Mouse (Mus musculus): Measurements from ENCODE around the gene Pcmt1. TPM values are rescaled to one million over a fixed set of nuclear protein-coding genes. Genes with fewer than 3 reads are reported as not detected.

Gene Pcmt1
- 35.5 and 35.6 TPM in 2 replicates for polyA plus RNA-seq (2012; rRNA removed)

GRCm38 (mm10) chr10:7680731-7681301, at the start of gene Pcmt1, which contains the start of gene Lats1:
Gene Pcmt1 (minus strand): TSS chr10:7681136.
Gene Lats1 (plus strand): TSS chr10:7681214.
- peak; percentile 90 for DNase-seq
- Histone ChIP-seq H3K4me3 (ENCODE audit: control insufficient read depth, insufficient read depth, low read length) (peak within 1 kb of the TSS; percentile 92), H3K4me1 (replicated peaks; ENCODE audit: control insufficient read depth, insufficient read depth, low read length) (peaks cover 11% of the 10 kb centered on the region), H3K27me3 (ENCODE audit: control insufficient read depth, insufficient read depth, low read length) (no peaks in the 10 kb centered on the region), H3K27ac (ENCODE audit: control insufficient read depth, insufficient read depth, low read length) (peak within 1 kb of the TSS; percentile 44), H3K36me3 (ENCODE audit: control insufficient read depth, insufficient read depth, low read length) (no peaks in the 10 kb centered on the region)
- TF ChIP-seq POLR2A (IDR thresholded peaks at IDR 0.05; ENCODE audit: control insufficient read depth, extremely low read depth, insufficient read depth, low read length, poor library complexity) (peak; percentile 81), CTCF (IDR thresholded peaks at IDR 0.05; ENCODE audit: borderline replicate concordance, control insufficient read depth, extremely low read depth, insufficient read depth, low read length, poor library complexity) (no peak)
- under 1% methylated on average over 65 of the region's 65 CpGs for WGBS

GRCm38 (mm10) chr10:7727011-7727410, 46.1 kb upstream of the Pcmt1 start:
- H3K4me3 ChIP-seq (ENCODE audit: control insufficient read depth, insufficient read depth, low read length), result no peak overlapping the region
- no peak for TF ChIP-seq CTCF (IDR thresholded peaks at IDR 0.05; ENCODE audit: borderline replicate concordance, control insufficient read depth, extremely low read depth, insufficient read depth, low read length, poor library complexity)
- TF ChIP-seq POLR2A (IDR thresholded peaks at IDR 0.05; ENCODE audit: control insufficient read depth, extremely low read depth, insufficient read depth, low read length, poor library complexity), result no peak
- H3K36me3 ChIP-seq (ENCODE audit: control insufficient read depth, insufficient read depth, low read length), result no peaks in the 10 kb centered on the region
- no peak overlapping the region for H3K27ac ChIP-seq (ENCODE audit: control insufficient read depth, insufficient read depth, low read length)
- DNase-seq, result no peak
- H3K4me1 ChIP-seq (replicated peaks; ENCODE audit: control insufficient read depth, insufficient read depth, low read length), result peaks cover 5% of the 10 kb centered on the region
- WGBS, result 18% methylated on average over 3 of the region's 3 CpGs
- no peaks in the 10 kb centered on the region for H3K27me3 ChIP-seq (ENCODE audit: control insufficient read depth, insufficient read depth, low read length)

- TF ChIP-seq POLR2A (IDR thresholded peaks at IDR 0.05; ENCODE audit: control insufficient read depth, extremely low read depth, insufficient read depth, low read length, poor library complexity) (no peak), CTCF (IDR thresholded peaks at IDR 0.05; ENCODE audit: borderline replicate concordance, control insufficient read depth, extremely low read depth, insufficient read depth, low read length, poor library complexity) (no peak)
- no peak for DNase-seq
- Histone ChIP-seq H3K27me3 (ENCODE audit: control insufficient read depth, insufficient read depth, low read length) (no peaks in the 10 kb centered on the region), H3K27ac (ENCODE audit: control insufficient read depth, insufficient read depth, low read length) (peak overlapping the region; percentile 21; the same call in 1 of the 2 replicates), H3K4me3 (ENCODE audit: control insufficient read depth, insufficient read depth, low read length) (peak overlapping the region; percentile 73), H3K4me1 (replicated peaks; ENCODE audit: control insufficient read depth, insufficient read depth, low read length) (peaks cover 5% of the 10 kb centered on the region), H3K36me3 (ENCODE audit: control insufficient read depth, insufficient read depth, low read length) (no peaks in the 10 kb centered on the region)
- under 1% methylated on average over 8 of the region's 8 CpGs for WGBS
Measured at GRCm38 (mm10) chr10:7726501-7726812, 45.5 kb upstream of the Pcmt1 start.

- Histone ChIP-seq H3K27ac (ENCODE audit: control insufficient read depth, insufficient read depth, low read length) (peak within 1 kb of the TSS; percentile 21; the same call in 1 of the 2 replicates), H3K4me1 (replicated peaks; ENCODE audit: control insufficient read depth, insufficient read depth, low read length) (peaks cover 5% of the 10 kb centered on the region), H3K36me3 (ENCODE audit: control insufficient read depth, insufficient read depth, low read length) (no peaks in the 10 kb centered on the region), H3K4me3 (ENCODE audit: control insufficient read depth, insufficient read depth, low read length) (peak within 1 kb of the TSS; percentile 73), H3K27me3 (ENCODE audit: control insufficient read depth, insufficient read depth, low read length) (no peaks in the 10 kb centered on the region)
- DNase-seq, result peak; percentile 94
- 0 out of 2 replicates have a peak, but pooled peaks have one; percentile 43 for TF ChIP-seq CTCF (IDR thresholded peaks at IDR 0.05; ENCODE audit: borderline replicate concordance, control insufficient read depth, extremely low read depth, insufficient read depth, low read length, poor library complexity)
- TF ChIP-seq POLR2A (IDR thresholded peaks at IDR 0.05; ENCODE audit: control insufficient read depth, extremely low read depth, insufficient read depth, low read length, poor library complexity), result peak; percentile 75
- under 1% methylated on average over 49 of the region's 49 CpGs for WGBS
Measured at GRCm38 (mm10) chr10:7725751-7726500, 45.0 kb upstream of the Pcmt1 start, which contains the start of gene Katna1. Gene Katna1 (plus strand): TSS chr10:7726000.

- no peak overlapping the region for H3K27ac ChIP-seq (ENCODE audit: control insufficient read depth, insufficient read depth, low read length)
- no peak for DNase-seq
- no peaks in the 10 kb centered on the region for H3K4me1 ChIP-seq (replicated peaks; ENCODE audit: control insufficient read depth, insufficient read depth, low read length)
- WGBS, result 98% methylated on average over 7 of the region's 7 CpGs
- no peaks in the 10 kb centered on the region for H3K27me3 ChIP-seq (ENCODE audit: control insufficient read depth, insufficient read depth, low read length)
- H3K4me3 ChIP-seq (ENCODE audit: control insufficient read depth, insufficient read depth, low read length), result no peak overlapping the region
- peaks cover 46% of the 10 kb centered on the region for H3K36me3 ChIP-seq (ENCODE audit: control insufficient read depth, insufficient read depth, low read length)
- TF ChIP-seq POLR2A (IDR thresholded peaks at IDR 0.05; ENCODE audit: control insufficient read depth, extremely low read depth, insufficient read depth, low read length, poor library complexity), result no peak
- TF ChIP-seq CTCF (IDR thresholded peaks at IDR 0.05; ENCODE audit: borderline replicate concordance, control insufficient read depth, extremely low read depth, insufficient read depth, low read length, poor library complexity), result no peak
Measured at GRCm38 (mm10) chr10:7715056-7715455, 34.1 kb upstream of the Pcmt1 start.

GRCm38 (mm10) chr10:7712506-7712905, 31.6 kb upstream of the Pcmt1 start:
- Histone ChIP-seq H3K27me3 (ENCODE audit: control insufficient read depth, insufficient read depth, low read length) (no peaks in the 10 kb centered on the region), H3K4me1 (replicated peaks; ENCODE audit: control insufficient read depth, insufficient read depth, low read length) (no peaks in the 10 kb centered on the region), H3K4me3 (ENCODE audit: control insufficient read depth, insufficient read depth, low read length) (no peak overlapping the region), H3K27ac (ENCODE audit: control insufficient read depth, insufficient read depth, low read length) (no peak overlapping the region), H3K36me3 (ENCODE audit: control insufficient read depth, insufficient read depth, low read length) (peaks cover 54% of the 10 kb centered on the region)
- no peak for DNase-seq
- TF ChIP-seq POLR2A (IDR thresholded peaks at IDR 0.05; ENCODE audit: control insufficient read depth, extremely low read depth, insufficient read depth, low read length, poor library complexity) (no peak), CTCF (IDR thresholded peaks at IDR 0.05; ENCODE audit: borderline replicate concordance, control insufficient read depth, extremely low read depth, insufficient read depth, low read length, poor library complexity) (no peak)
- WGBS, result 97% methylated on average over 13 of the region's 13 CpGs

Measured in thymus, adult 2 months (tissue).